Mouse (Mus musculus): ENCODE data around the gene Fmod.

DNA sequence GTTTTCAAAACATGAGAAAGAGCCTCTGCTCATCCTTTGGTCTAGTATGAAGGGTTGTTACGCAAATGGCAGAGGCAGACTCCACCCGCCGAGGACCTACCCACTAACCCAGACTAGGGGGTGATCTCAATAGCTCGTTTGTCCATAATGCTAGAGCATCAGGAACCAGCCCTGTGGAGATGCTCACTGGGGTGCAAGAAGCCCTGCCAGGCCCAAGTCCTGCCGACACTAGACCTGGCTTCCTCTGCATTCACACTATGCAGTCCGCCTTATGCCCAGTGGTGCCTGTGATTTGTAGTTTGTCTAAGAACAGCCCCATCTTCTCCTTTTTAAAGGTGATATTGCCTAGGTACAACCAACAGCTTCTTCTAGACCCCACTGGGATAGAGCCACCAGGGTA, 10.4 kb downstream of the Fmod start:
- TF ChIP-seq CTCF (IDR thresholded peaks at IDR 0.05; ENCODE audit: low read depth, low read length), result no peak
- no peak for TF ChIP-seq POLR2AphosphoS5 (IDR thresholded peaks at IDR 0.05; ENCODE audit: insufficient replicate concordance, low read depth, low read length)
- TF ChIP-seq GATA1 (IDR thresholded peaks at IDR 0.05; ENCODE audit: borderline replicate concordance, low read length), result no peak
